Mouse (Mus musculus) thymus, postnatal 25 days (tissue): Measurements from ENCODE around the gene Sbf2.
A peak's percentile ranks its signal among the peaks of the same experiment; 100 is the strongest.
"Not testable (repeated sequence)": the region's sequence is repeated elsewhere in the genome, so short reads cannot be mapped to it uniquely, and the experiment has no call there.

Source experiments
- DNase-seq: peaks from one replicate; pipeline ENCODE4 v3.0.0; 2022

Sbf2 gene

GRCm38 (mm10) chr7:110629892-110630666 lies 15.4 kb upstream of the Sbf2 start:
- DNase-seq: peak; percentile 81

- no peak for DNase-seq
Observed at GRCm38 (mm10) chr7:110628611-110629354, 14.1 kb upstream of the Sbf2 start.

GRCm38 (mm10) chr7:110628273-110628600 lies 13.5 kb upstream of the Sbf2 start:
- DNase-seq: no peak

- DNase-seq: peak; percentile 63
Observed at GRCm38 (mm10) chr7:110627486-110628272, 13.0 kb upstream of the Sbf2 start, which contains the start of gene Adm. TSS of gene Adm (plus strand) at chr7:110627661.

GRCm38 (mm10) chr7:110627099-110627482 lies 12.4 kb upstream of the Sbf2 start:
- DNase-seq: peak; percentile 51

GRCm38 (mm10) chr7:110626186-110627098 lies 11.7 kb upstream of the Sbf2 start:
- DNase-seq: no peak

- no peak for DNase-seq
Observed at GRCm38 (mm10) chr7:110625489-110625888, 10.8 kb upstream of the Sbf2 start.

GRCm38 (mm10) chr7:110624961-110625360 lies 10.2 kb upstream of the Sbf2 start:
- DNase-seq: no peak

- no peak for DNase-seq
Observed at GRCm38 (mm10) chr7:110624067-110624466, 9.3 kb upstream of the Sbf2 start.

- DNase-seq: no peak
Observed at GRCm38 (mm10) chr7:110619086-110619611, 4.4 kb upstream of the Sbf2 start.

GRCm38 (mm10) chr7:110615792-110616191 lies 1.1 kb upstream of the Sbf2 start:
- DNase-seq: no peak

GRCm38 (mm10) chr7:110615151-110615631 lies 469 bp upstream of the Sbf2 start:
- peak; percentile 40 for DNase-seq

- DNase-seq: peak; percentile 11
Observed at GRCm38 (mm10) chr7:110613381-110614132, 1.2 kb downstream of the Sbf2 start.

GRCm38 (mm10) chr7:110606906-110607305 lies 7.8 kb downstream of the Sbf2 start:
- no peak for DNase-seq

- no peak for DNase-seq
Observed at GRCm38 (mm10) chr7:110605476-110605875, 9.2 kb downstream of the Sbf2 start.

GRCm38 (mm10) chr7:110597141-110597540 lies 17.6 kb downstream of the Sbf2 start:
- no peak for DNase-seq

- not testable (repeated sequence) for DNase-seq
Observed at GRCm38 (mm10) chr7:110593991-110594390, 20.7 kb downstream of the Sbf2 start.

- DNase-seq: no peak
Observed at GRCm38 (mm10) chr7:110587721-110588120, 27.0 kb downstream of the Sbf2 start.

GRCm38 (mm10) chr7:110585250-110585649 lies 29.5 kb downstream of the Sbf2 start:
- DNase-seq: no peak

GRCm38 (mm10) chr7:110584159-110584558 lies 30.6 kb downstream of the Sbf2 start:
- DNase-seq: no peak

GRCm38 (mm10) chr7:110583705-110584104 lies 31.0 kb downstream of the Sbf2 start:
- no peak for DNase-seq
